Mouse (Mus musculus) hindbrain, embryonic 13.5 days (tissue): ENCODE results near the gene Clcnka. TPM values are rescaled to one million over a fixed set of nuclear protein-coding genes. Genes with fewer than 3 reads are reported as not detected.
A peak's percentile ranks its signal among the peaks of the same experiment; 100 is the strongest.

Source experiments
- ATAC-seq: fragments of 200-750 bp; cut with Nextera tagmentation; 2 replicates; pipeline ENCODE4 v1.8.0; 2017; ENCODE audit warnings: moderate TSS enrichment; ENCODE audit not compliant: low FRiP score
- H3K27ac ChIP-seq: fragments of 300-500 bp; sonication (generic); 2 replicates; pipeline ENCODE4 v1.5.1; 2015; ENCODE audit warnings: inconsistent platforms, mild to moderate bottlenecking, moderate library complexity
- H3K27me3 ChIP-seq: fragments of 300-500 bp; sonication (generic); 2 replicates; pipeline ENCODE4 v1.6.1; 2015; ENCODE audit warnings: mild to moderate bottlenecking, inconsistent platforms
- H3K36me3 ChIP-seq: fragments of 300-500 bp; sonication (generic); 2 replicates; pipeline ENCODE4 v1.6.1; 2015; ENCODE audit warnings: mild to moderate bottlenecking, inconsistent platforms
- H3K4me1 ChIP-seq: fragments of 300-500 bp; sonication (generic); replicated peaks from 2 replicates; pipeline ENCODE4 v1.6.1; 2015; ENCODE audit warnings: inconsistent platforms
- H3K4me2 ChIP-seq: fragments of 300-500 bp; sonication (generic); 2 replicates; pipeline ENCODE4 v1.6.1; 2015; ENCODE audit warnings: inconsistent platforms, mild to moderate bottlenecking, moderate library complexity
- H3K4me3 ChIP-seq: fragments of 300-500 bp; sonication (generic); 2 replicates; pipeline ENCODE4 v1.5.1; 2015; ENCODE audit warnings: mild to moderate bottlenecking, inconsistent platforms
- H3K9ac ChIP-seq: fragments of 300-500 bp; sonication (generic); 2 replicates; pipeline ENCODE4 v1.6.1; 2015; ENCODE audit warnings: mild to moderate bottlenecking, inconsistent platforms
- H3K9me3 ChIP-seq: fragments of 300-500 bp; sonication (generic); 2 replicates; pipeline ENCODE4 v1.6.1; 2016; ENCODE audit warnings: inconsistent platforms
- WGBS: fragments of 180-500 bp; shearing (Covaris S2); methylation state at CpG from one replicate; pipeline ENCODE4 v1.1.7; 2015; 5-methylcytosine and 5-hydroxymethylcytosine counted together
- microRNA-seq: library from miRNA; unstranded; fragments of <30 nt; microRNA quantifications from one replicate; pipeline ENCODE4, GENCODE M21; 2016
- polyA plus RNA-seq: library from polyadenylated mRNA; unstranded; fragments of >200 nt; fragmentation: Nextera tagmentation; extraction: Ambion mirVana; gene quantifications from 2 replicates; pipeline ENCODE4 v1.2.1, GENCODE M21; 2015

The Clcnka gene
- polyA plus RNA-seq, 1 experiment from 2014 or later: 0.16 TPM

DNA sequence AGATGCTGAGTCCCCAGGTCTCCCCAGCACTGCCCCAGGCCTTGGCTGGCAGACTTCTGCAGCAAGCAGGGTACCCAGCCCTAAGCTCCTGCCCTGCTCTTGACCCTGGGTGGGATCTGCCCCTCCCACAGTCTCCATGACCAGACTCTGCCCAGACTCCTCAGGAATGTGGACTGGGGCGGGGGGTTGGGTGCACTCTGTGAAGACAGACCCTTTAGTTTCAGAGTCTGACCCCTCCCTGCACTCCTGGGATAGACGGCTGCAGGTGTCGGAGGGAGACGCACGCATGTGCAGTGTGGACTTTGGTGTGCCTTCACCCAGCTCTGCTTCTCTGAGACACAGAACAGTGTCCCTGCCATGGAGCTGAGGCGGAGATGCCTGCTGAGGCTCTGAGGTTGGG, 60.5 kb downstream of the Clcnka start:
- H3K9me3 ChIP-seq: no peaks in the 10 kb centered on the region
- H3K4me1 ChIP-seq: peaks cover 41% of the 10 kb centered on the region
- H3K4me3 ChIP-seq: no peak overlapping the region
- peak overlapping the region; percentile 35; the same call in 1 of the 2 replicates for H3K27ac ChIP-seq
- WGBS: 43% methylated on average over 6 of the region's 6 CpGs
- 0 out of 2 replicates have a peak, but pooled peaks cover 8% of the 10 kb centered on the region for H3K27me3 ChIP-seq
- 0 out of 2 replicates have a peak overlapping the region, but pooled peaks have one; percentile 4 for H3K4me2 ChIP-seq
- no peak for ATAC-seq
- H3K36me3 ChIP-seq: no peaks in the 10 kb centered on the region
- peak overlapping the region; percentile 14; the same call in 1 of the 2 replicates for H3K9ac ChIP-seq

DNA sequence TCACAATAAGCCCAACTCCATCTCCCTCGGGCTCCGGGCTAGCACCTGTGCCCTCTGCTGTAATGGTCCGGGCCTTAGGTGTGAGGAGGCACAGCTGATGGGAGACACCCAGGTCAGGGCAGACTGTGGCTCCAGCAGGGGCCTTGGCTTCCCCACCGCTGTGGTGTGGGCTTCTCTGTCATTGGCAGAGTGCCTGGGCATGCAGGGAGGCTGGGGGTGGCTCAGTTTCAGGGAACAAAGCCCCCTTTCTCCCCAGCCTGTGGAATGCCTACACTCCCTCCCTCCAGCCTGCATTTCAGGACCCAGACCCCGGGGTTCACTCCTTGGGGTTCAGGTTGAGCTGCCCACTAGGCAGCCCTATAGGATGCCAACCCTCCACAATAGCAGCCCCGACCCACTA, 62.3 kb downstream of the Clcnka start:
- ATAC-seq: peak; percentile 38; the same call in 1 of the 2 replicates
- H3K4me3 ChIP-seq: no peak overlapping the region
- 50% methylated on average over 6 of the region's 6 CpGs for WGBS

GRCm38 (mm10) chr4:141335263-141335796, 63.2 kb downstream of the Clcnka start:
- Histone ChIP-seq H3K36me3 (no peaks in the 10 kb centered on the region), H3K4me3 (no peak overlapping the region), H3K4me1 (peaks cover 41% of the 10 kb centered on the region), H3K27ac (peak overlapping the region; percentile 78), H3K9me3 (no peaks in the 10 kb centered on the region), H3K27me3 (0 out of 2 replicates have a peak, but pooled peaks cover 8% of the 10 kb centered on the region), H3K9ac (no peak overlapping the region; the same call in 1 of the 2 replicates), H3K4me2 (no peak overlapping the region)
- WGBS: 5% methylated on average over 3 of the region's 3 CpGs
- ATAC-seq: peak; percentile 75

More for the DNA sequence above, 62.3 kb downstream of the Clcnka start:
- Histone ChIP-seq H3K4me2 (no peak overlapping the region), H3K36me3 (no peaks in the 10 kb centered on the region), H3K27me3 (0 out of 2 replicates have a peak, but pooled peaks cover 8% of the 10 kb centered on the region), H3K9ac (no peak overlapping the region), H3K4me1 (peaks cover 41% of the 10 kb centered on the region), H3K27ac (peak overlapping the region; percentile 78), H3K9me3 (no peaks in the 10 kb centered on the region)

GRCm38 (mm10) chr4:141334695-141335094, 63.8 kb downstream of the Clcnka start:
- Histone ChIP-seq H3K4me3 (no peak overlapping the region), H3K36me3 (no peaks in the 10 kb centered on the region), H3K9me3 (no peaks in the 10 kb centered on the region), H3K9ac (peak overlapping the region; percentile 51; the same call in 1 of the 2 replicates), H3K27ac (peak overlapping the region; percentile 78), H3K4me2 (no peak overlapping the region), H3K4me1 (peaks cover 41% of the 10 kb centered on the region), H3K27me3 (0 out of 2 replicates have a peak, but pooled peaks cover 8% of the 10 kb centered on the region)
- ATAC-seq: peak; percentile 22; the same call in 1 of the 2 replicates
- 41% methylated on average over 5 of the region's 5 CpGs for WGBS

Small RNA genes within 50 kb of the gene (microRNA-seq; reads per million reads assigned to microRNA genes)
- not detected for gene Gm25690

Other genes starting within 250 kb of the Clcnka start
- 8.1 and 8.5 TPM in 2 replicates for gene Rsg1, start 184.8 kb downstream of the Clcnka start, polyA plus RNA-seq
- 1.4 TPM in 2 replicates for gene Arhgef19, start 159.2 kb downstream of the Clcnka start, polyA plus RNA-seq
- gene Epha2, start 97.5 kb downstream of the Clcnka start, polyA plus RNA-seq: 1.5 and 1.8 TPM in 2 replicates
- gene Fam131c, start 30.5 kb downstream of the Clcnka start, polyA plus RNA-seq: 11.7 and 12.7 TPM in 2 replicates
- not detected in 2 replicates for gene Clcnkb, start 17.3 kb upstream of the Clcnka start, polyA plus RNA-seq
- gene Hspb7, start 22.1 kb upstream of the Clcnka start, polyA plus RNA-seq: 0.06 and 0.08 TPM in 2 replicates
- gene Srarp, start 37.4 kb upstream of the Clcnka start, polyA plus RNA-seq: not detected in 2 replicates
- gene Zbtb17, start 45.9 kb upstream of the Clcnka start, polyA plus RNA-seq: 50.0 and 50.3 TPM in 2 replicates
- 19.2 and 19.7 TPM in 2 replicates for gene Spen, start 139.9 kb upstream of the Clcnka start, polyA plus RNA-seq
- gene Fblim1, start 207.4 kb upstream of the Clcnka start, polyA plus RNA-seq: 41.0 and 43.3 TPM in 2 replicates
- gene Tmem82, start 219.9 kb upstream of the Clcnka start, polyA plus RNA-seq: 0.25 and 0.43 TPM in 2 replicates
- 0.26 TPM in 1 of 2 replicates, not detected in the other for gene Slc25a34, start 225.1 kb upstream of the Clcnka start, polyA plus RNA-seq